Mouse (Mus musculus) cerebellum, adult 8-10 months (tissue): Measurements from ENCODE around the gene Polr3gl.
A peak's percentile ranks its signal among the peaks of the same experiment; 100 is the strongest.

Experiments
- DNase-seq: peaks from one replicate; pipeline ENCODE4 v3.0.0; 2022

The Polr3gl gene

GRCm38 (mm10) chr3:96571336-96571735 lies 22.6 kb downstream of the Polr3gl start:
- DNase-seq: no peak

- DNase-seq: no peak
Observed at GRCm38 (mm10) chr3:96570643-96571042, 23.3 kb downstream of the Polr3gl start.

DNA sequence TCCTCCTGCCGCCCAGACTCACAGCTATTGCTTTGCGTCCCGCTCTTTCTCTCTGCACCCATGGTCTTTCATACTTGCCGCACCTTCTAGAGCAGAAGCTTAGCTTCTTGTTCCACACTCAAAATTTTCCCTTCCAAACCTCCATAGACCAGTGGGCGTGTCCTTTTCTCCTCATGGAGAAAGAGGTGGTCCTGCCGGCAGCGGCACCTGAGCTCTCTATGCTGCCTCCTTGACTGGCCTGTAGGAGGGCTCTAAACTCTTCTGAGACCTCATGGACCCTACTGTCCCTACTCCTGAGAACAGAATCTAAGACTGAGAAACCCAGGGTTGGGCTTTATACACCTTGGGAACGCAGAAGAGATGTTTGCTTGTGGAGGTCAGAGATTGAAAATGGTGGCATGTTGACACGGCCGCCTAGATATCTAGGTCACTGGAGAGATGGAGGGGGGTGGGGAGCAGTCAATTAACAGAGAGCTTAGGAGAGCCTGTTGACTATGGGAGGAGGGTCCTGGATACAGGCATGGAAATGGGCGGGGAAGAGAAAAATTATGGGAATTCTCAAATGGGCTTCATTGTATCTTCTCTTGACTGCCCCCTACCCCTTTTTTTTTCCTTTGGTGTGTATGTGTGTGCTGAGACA lies 23.9 kb downstream of the Polr3gl start:
- no peak for DNase-seq

GRCm38 (mm10) chr3:96569506-96569905 lies 24.5 kb downstream of the Polr3gl start:
- no peak for DNase-seq

DNA sequence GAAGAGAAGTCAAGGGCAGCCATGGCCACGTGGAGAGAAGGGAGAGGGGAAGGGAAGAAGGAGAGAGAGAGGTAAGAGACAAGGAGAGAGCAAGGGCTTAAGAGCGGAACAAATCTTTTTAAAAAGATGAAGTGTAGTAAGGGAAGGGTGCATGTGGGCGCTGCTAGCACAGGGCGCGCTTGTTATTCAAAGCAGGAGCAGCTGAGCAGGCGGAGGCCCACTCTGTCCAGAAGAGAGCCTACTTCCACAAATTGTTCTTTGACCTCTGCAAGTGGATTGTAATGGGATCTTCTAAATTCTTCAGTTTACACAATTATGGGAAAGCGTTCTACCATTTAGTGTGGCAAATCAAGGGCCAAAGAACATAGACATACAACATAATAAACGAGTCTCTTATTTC lies 25.4 kb downstream of the Polr3gl start:
- DNase-seq: no peak

GRCm38 (mm10) chr3:96566661-96567450 lies 27.1 kb downstream of the Polr3gl start:
- no peak for DNase-seq

DNA sequence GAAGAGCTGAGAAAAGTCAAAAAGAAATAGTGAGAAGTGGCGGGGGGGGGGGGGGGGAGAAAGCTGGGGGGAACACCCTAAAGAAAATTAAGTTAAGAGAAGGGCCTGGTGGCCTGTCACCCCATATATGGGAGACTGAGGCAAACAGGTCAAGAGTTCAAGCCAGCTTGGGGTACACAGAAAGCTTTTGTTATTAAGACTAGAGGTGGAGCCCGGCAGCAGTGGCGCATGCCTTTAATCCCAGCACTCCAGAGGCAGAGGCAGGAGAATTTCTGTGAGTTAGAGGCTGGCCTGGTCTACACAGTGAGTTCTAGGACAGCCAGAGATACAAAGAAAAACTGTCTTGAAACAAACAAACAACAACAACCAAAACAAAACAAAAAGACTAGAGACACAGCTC lies 28.9 kb downstream of the Polr3gl start:
- DNase-seq: no peak

DNA sequence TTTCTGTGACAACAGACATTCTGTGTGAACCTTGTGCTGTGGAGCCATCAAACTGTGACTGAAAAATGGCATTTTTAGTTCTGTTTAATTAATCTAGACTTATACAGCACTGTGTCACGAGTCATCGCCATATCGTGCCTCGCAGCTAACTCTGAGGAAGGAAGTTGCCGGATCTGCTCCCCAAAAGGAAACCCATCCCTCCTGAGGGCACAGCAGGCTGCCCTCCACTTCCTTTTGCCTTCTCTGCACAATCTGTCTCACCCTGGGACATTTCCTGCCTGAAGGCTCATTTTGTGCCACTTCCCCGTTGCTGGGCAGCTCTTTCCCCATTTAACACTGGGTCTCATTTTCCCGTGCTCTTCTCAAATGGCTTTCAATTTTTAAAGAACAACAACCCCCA lies 29.3 kb downstream of the Polr3gl start:
- no peak for DNase-seq

- DNase-seq: no peak
Observed at GRCm38 (mm10) chr3:96563911-96564632, 29.9 kb downstream of the Polr3gl start.

DNA sequence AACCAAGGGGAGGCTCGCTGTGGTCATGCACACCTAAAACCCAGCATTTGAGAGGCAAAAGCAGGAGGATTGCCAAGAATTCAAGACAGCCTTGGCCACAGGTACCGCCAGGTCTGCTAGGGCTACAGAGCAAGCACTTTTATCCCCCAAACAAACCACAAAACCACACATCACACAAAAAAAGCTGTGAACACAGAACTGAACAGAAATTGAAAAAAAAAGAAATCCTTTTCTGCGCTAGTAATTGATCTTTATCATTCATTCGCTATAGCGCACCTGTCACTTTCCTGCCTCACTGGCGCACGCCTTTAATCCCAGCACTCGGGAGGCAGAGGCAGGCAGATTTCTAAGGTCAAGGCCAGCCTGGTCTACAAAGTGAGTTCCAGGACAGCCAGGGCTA lies 30.7 kb downstream of the Polr3gl start:
- no peak for DNase-seq

DNA sequence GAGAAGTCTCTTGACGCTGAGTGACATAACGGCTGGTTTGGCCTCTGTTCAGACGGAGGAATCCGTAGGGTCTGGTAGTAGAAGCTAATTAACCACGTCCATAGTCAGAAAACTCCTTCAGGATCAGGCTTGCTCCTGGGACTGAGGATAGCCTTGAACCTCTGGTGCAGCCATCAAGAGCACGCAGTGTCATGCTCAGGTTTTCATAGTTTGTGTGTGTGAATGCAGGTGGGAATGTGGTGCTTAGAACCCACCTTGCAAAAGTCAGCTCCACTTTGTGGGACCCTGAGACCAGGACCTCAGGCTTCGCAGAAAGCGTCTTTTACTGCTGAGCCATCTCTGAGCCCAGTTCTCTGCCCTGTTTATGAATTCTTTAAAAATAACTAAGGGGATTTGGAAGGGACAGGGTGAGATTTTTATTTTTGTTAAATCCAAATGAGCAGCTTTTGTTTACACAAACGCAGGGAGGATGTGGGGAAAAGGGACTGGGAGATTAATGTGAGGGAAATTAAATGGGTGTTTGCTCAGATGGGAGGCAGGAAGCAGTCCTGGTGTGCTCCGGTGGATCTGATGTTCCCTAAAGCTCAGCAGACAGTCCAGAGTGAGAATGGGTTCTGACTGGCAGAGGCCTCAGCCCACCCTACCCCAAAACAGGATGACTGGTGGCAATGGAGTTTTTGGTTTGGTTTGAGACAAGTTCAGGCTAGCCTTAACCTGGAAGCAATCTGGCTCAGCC lies 31.9 kb downstream of the Polr3gl start:
- DNase-seq: no peak

- no peak for DNase-seq
Observed at GRCm38 (mm10) chr3:96560881-96561668, 32.9 kb downstream of the Polr3gl start.

GRCm38 (mm10) chr3:96559911-96560850 lies 33.8 kb downstream of the Polr3gl start:
- DNase-seq: no peak

GRCm38 (mm10) chr3:96559398-96559910 lies 34.5 kb downstream of the Polr3gl start:
- DNase-seq: no peak

GRCm38 (mm10) chr3:96558668-96559196 lies 35.2 kb downstream of the Polr3gl start:
- no peak for DNase-seq

- DNase-seq: no peak
Observed at GRCm38 (mm10) chr3:96558159-96558558, 35.8 kb downstream of the Polr3gl start.

DNA sequence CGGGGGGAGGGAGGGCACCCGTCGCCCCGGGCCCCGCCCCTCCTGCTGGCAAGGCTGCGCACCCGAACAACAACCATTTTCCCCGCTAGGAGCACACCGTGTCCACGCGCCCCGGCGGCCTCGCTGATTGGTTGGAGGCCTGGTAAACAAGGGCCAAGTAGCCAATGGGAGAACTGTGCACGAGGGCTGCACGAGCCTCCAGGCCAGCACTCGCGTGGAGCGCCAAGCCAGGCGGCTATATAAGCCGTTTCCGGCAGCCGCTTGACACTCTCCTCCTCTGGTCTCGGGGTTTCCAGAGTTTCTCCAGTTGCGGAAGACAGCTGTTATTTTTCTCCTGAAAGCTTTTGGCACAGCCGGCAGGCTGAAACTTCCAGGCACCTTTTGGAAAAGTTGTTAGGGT lies 36.3 kb downstream of the Polr3gl start, which contains the start of gene Txnip:
Gene Txnip, plus strand, starts transcription at position 264 of the 400 bp plus-strand sequence.
- peak; percentile 82 for DNase-seq

DNA sequence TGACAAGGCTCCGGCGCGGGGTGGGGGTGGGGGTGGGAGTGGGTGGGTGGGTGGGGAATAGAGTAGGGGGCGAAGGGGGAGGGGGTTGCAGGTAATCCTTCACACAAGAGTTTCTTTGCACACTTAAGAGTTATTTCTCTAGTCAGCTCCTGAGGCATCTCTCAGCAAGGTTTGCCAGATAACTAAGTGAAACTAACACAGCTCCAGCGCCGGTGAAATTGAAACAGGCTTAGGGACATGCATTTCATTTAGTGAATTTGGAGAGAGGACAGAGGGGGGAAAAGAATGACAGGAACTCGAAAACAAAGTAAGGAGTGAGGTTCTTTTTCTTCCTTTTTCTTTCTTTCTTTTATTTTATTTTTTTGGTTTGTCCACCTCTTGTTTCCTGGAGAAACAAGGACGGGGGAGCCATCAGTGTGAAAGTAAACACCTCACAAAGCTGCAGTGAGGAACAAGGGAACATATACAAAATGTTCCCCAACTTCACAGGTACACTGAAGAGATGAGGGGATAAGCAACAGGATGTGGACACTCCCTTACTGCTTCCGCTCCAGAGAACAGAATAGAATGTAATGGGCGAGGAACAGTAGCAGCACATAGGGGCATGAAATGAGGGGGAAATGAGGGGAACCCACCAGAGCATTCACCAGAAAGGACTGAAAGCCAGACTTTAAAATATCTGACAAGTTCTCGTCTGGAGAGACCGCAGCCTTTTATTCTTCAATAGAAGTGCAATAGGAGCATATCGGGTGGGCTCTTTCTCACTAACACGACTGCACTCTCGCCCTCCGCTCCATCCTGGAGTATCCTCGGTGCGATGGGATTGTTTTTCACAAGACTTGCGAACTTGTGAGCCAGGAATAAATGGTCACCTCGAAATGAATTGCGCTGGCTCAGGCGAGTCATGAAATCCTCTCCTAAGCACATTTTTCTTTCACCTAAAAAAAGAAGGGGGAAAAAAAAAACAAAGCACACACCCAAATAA lies 37.0 kb downstream of the Polr3gl start:
- no peak for DNase-seq

DNA sequence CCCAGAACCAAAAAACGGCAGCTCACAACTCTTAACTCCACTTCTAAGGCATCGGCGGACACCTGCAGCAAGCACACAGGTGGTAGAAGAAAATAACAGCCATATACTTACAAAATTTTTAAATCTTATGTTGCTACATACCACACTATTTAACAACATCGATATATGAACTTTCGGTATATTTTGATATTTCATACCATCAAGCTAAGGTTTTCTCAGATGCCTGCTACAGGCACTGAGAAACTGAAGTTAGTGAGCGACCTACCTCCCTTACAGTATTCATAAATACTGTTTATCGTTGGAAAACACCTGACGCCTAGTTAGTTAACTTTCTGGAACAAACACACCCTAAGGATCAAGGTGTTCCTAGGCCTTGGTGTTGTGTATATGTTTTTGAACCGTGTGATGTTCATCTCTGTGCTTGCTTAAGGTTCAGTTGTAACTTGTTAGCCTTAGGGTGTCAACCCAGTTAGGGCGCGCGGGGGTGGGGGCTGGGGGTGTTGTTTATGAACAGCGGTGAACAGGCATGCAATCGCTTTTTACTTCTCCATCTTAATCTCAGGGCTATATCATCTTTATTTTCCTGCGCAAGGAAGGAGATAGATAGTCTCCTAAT lies 37.9 kb downstream of the Polr3gl start:
- DNase-seq: no peak
